Mouse (Mus musculus) intestine, embryonic 16.5 days (tissue): Measurements from ENCODE around the gene Gm42420. TPM values are rescaled to one million over a fixed set of nuclear protein-coding genes. Genes with fewer than 3 reads are reported as not detected.

Source experiments
- ATAC-seq: fragments of 200-750 bp; cut with Nextera tagmentation; 2 replicates; pipeline ENCODE4 v1.8.0; 2017; ENCODE audit warnings: moderate TSS enrichment, moderate library complexity
- H3K27ac ChIP-seq: fragments of 300-500 bp; sonication (generic); 2 replicates; pipeline ENCODE4 v1.5.1; 2014; ENCODE audit warnings: mild to moderate bottlenecking, low read length
- H3K27me3 ChIP-seq: fragments of 300-500 bp; sonication (generic); replicated peaks from 2 replicates; pipeline ENCODE4 v1.6.1; 2014; ENCODE audit warnings: low read length, control low read depth, mixed read lengths; ENCODE audit not compliant: control insufficient read depth, insufficient read depth
- H3K36me3 ChIP-seq: fragments of 300-500 bp; sonication (generic); 2 replicates; pipeline ENCODE4 v1.6.1; 2014; ENCODE audit warnings: low read length, control low read depth; ENCODE audit not compliant: control insufficient read depth, insufficient read depth
- H3K4me1 ChIP-seq: fragments of 300-500 bp; sonication (generic); 2 replicates; pipeline ENCODE4 v1.6.1; 2014; ENCODE audit warnings: low read length, control low read depth, mixed read lengths; ENCODE audit not compliant: control insufficient read depth, insufficient read depth
- H3K4me2 ChIP-seq: fragments of 300-500 bp; sonication (generic); 2 replicates; pipeline ENCODE4 v1.6.1; 2014; ENCODE audit warnings: low read depth, low read length, control low read depth
- H3K4me3 ChIP-seq: fragments of 300-500 bp; sonication (generic); 2 replicates; pipeline ENCODE4 v1.5.1; 2014; ENCODE audit warnings: mild to moderate bottlenecking, low read length
- H3K9ac ChIP-seq: fragments of 300-500 bp; sonication (generic); 2 replicates; pipeline ENCODE4 v1.6.1; 2014; ENCODE audit warnings: low read depth, low read length
- H3K9me3 ChIP-seq: fragments of 300-500 bp; sonication (generic); 2 replicates; pipeline ENCODE4 v1.6.1; 2016; ENCODE audit warnings: low read length, control low read depth; ENCODE audit not compliant: control insufficient read depth
- WGBS: fragments of 180-500 bp; shearing (Covaris S2); extraction: QIAGEN DNeasy Blood & Tissue Kit; methylation state at CpG from one replicate; pipeline ENCODE4 v1.1.7; 2014; 5-methylcytosine and 5-hydroxymethylcytosine counted together
- polyA plus RNA-seq: library from polyadenylated mRNA; unstranded; fragments of >200 nt; fragmentation: Nextera tagmentation; extraction: Ambion mirVana; gene quantifications from 2 replicates; pipeline ENCODE4 v1.2.1, GENCODE M21; 2015

Gm42420 gene
- polyA plus RNA-seq, 1 experiment from 2014 or later, result 2.1 TPM

DNA sequence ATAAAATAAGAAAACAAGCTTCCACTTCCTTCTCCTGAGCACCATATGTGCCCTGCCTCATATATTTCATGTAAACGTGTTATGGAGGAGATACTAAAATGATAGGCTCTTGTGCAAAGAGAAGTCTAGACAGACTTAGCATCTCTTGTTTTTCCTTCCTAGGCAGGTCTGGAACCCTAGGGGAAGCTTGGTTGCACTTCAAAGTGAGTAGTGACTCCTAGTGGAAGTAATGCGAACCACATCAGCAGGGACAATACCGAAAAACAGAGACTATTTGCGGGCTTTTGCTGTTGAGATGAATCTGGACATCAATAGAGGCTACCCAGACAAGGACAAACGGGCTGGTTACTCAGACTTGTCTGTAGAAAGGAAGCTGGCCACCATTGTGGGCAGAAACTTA, 18.0 kb upstream of the Gm42420 start:
- WGBS, result 12% methylated on average over 5 of the region's 5 CpGs
- ATAC-seq, result no peak

DNA sequence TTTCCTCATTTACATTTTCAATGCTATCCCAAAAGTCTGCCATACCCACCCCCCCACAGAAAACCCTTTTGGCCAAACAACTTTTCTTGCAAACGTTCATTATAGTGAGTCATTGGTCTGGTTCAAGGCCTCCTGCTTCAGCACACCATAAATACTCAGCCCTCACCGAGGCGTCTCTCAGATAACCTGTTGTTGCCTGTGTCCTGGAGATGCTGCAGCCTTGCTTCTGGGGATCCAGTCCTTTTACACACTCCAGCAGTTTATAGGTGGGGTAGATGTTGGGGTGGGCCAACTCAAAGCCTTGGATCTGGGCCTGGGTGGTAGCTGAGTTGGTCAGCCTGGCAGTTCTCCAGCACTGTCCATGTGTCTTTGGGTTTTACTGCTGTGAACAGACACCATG, 15.1 kb upstream of the Gm42420 start:
- Histone ChIP-seq H3K27me3 (no peaks in the 10 kb centered on the region), H3K9me3 (no peaks in the 10 kb centered on the region), H3K4me2 (no peak overlapping the region), H3K27ac (no peak overlapping the region), H3K4me3 (no peak overlapping the region), H3K36me3 (no peaks in the 10 kb centered on the region), H3K9ac (no peak overlapping the region), H3K4me1 (peaks cover 8% of the 10 kb centered on the region)
- no peak for ATAC-seq
- 60% methylated on average over 3 of the region's 3 CpGs for WGBS

More for the DNA sequence above, 18.0 kb upstream of the Gm42420 start:
- no peak overlapping the region for H3K9ac ChIP-seq
- H3K9me3 ChIP-seq, result no peaks in the 10 kb centered on the region
- no peaks in the 10 kb centered on the region for H3K4me1 ChIP-seq
- H3K4me2 ChIP-seq, result no peak overlapping the region
- H3K27ac ChIP-seq, result no peak overlapping the region
- H3K27me3 ChIP-seq, result no peaks in the 10 kb centered on the region
- no peaks in the 10 kb centered on the region for H3K36me3 ChIP-seq
- no peak overlapping the region for H3K4me3 ChIP-seq

DNA sequence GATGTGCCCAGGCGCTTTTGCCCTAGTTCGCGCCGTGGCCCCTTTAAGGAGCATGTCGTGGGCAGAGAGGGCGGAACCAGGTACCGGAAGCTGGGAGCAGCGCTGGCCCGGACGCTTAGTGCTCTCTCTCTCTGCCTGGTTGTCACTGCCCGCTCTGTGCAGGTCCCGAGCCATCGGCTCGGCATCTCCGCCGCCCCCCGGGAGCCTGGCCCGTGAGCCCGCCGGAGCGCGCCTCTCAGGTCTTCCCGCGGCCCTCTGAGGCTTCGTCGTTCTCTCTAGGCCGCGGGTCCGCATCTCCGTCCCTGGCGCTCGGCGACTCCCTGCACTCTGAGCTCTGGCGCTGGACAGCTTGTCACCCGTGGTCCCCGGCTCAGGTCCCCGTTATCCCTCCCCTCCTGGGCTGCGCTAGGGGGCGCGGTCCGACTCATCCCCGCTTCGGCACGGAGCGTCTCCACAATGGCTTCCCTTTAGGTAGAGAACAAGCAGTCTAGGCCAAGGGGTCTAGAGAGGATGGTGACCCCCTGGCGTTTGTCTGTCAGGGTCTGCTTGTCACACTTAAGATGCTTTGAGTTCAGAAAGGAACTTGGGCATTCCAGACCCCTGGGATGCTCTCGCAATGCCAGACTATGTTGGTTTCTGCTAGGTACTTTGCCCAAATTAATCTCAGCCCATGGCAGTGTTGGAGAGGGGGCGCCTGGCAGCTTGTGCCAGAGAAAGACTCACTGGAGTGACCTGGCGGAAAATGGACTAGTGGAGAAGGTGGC, 11.6 kb upstream of the Gm42420 start, which contains the start of gene Adck2:
Gene Adck2, plus strand, starts transcription at position 83 of the 764 bp plus-strand sequence.
- peak within 1 kb of the TSS; percentile 86 for H3K4me3 ChIP-seq
- ATAC-seq, result peak; percentile 98
- WGBS, result under 1% methylated on average over 49 of the region's 49 CpGs

DNA sequence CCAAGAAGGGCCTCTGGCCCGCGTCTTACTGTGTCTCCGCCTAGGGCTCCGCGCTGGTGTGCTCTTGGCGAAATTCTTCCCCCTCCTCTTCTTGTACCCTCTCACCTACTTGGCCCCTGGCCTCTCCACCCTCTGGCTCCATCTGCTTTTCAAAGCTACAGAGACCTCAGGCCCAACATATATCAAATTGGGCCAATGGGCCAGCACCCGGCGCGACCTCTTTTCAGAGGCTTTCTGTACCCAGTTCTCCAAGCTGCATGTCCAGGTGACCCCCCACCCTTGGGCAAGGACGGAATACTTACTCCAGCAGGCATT, 11.0 kb upstream of the Gm42420 start:
- Histone ChIP-seq H3K36me3 (no peaks in the 10 kb centered on the region), H3K27me3 (no peaks in the 10 kb centered on the region), H3K4me1 (peaks cover 8% of the 10 kb centered on the region), H3K9me3 (no peaks in the 10 kb centered on the region), H3K4me3 (peak overlapping the region; percentile 86), H3K4me2 (peak overlapping the region; percentile 89), H3K9ac (peak overlapping the region; percentile 90), H3K27ac (0 out of 2 replicates have a peak overlapping the region, but pooled peaks have one; percentile 94)
- WGBS, result 22% methylated on average over 10 of the region's 10 CpGs
- peak; percentile 47 for ATAC-seq

More for the DNA sequence above, 11.6 kb upstream of the Gm42420 start, which contains the start of gene Adck2:
- Histone ChIP-seq H3K27ac (peak within 1 kb of the TSS; percentile 94), H3K9me3 (no peaks in the 10 kb centered on the region), H3K4me2 (peak within 1 kb of the TSS; percentile 89), H3K9ac (peak within 1 kb of the TSS; percentile 90), H3K36me3 (no peaks in the 10 kb centered on the region), H3K27me3 (no peaks in the 10 kb centered on the region), H3K4me1 (peaks cover 8% of the 10 kb centered on the region)

DNA sequence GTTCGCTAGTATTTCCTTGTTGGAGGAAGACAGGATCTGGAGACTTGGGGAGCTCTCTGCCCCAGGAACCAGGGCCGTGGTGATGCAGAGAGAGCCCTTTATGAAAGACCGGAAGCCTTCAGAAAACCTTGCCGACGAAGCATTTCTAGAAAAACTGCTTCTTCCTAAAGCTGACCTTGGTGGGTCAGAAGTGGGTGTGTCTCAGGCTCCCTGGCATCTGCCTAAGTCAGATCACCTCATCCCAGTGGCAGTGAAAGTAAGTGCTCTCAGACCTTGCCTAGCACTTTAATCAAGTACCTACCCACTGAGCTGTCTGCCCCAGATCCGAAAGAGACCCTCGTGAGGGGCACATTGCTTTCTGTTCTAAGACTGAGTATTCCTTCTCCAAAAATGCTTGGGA, 10.6 kb upstream of the Gm42420 start:
- Histone ChIP-seq H3K27me3 (no peaks in the 10 kb centered on the region), H3K9me3 (no peaks in the 10 kb centered on the region), H3K4me3 (peak overlapping the region; percentile 86), H3K36me3 (no peaks in the 10 kb centered on the region), H3K4me1 (peaks cover 8% of the 10 kb centered on the region), H3K9ac (peak overlapping the region; percentile 90), H3K4me2 (peak overlapping the region; percentile 89), H3K27ac (no peak overlapping the region)
- ATAC-seq, result no peak
- 69% methylated on average over 7 of the region's 7 CpGs for WGBS

DNA sequence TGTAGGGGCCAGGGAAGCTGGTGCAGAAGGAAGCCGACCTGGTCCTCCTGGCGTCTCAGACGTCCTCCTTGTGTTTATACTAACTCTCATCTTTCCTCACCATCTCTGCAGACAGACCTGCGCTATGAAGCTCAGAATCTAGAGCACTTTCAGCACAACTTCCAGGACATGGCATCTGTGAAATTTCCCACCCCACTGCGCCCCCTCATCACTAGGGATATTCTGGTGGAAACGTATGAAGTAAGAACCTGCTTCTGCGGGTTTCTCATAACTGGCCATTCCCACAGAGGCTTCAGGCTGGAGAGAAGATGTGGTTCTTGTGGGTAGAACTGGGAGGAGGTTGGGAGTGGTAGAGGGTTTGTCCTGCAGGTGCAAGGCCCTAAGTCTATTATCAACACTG, 6.0 kb upstream of the Gm42420 start:
- H3K9ac ChIP-seq, result no peak overlapping the region
- no peak overlapping the region for H3K4me3 ChIP-seq
- 86% methylated on average over 7 of the region's 7 CpGs for WGBS
- H3K9me3 ChIP-seq, result no peaks in the 10 kb centered on the region
- H3K27me3 ChIP-seq, result no peaks in the 10 kb centered on the region
- peaks cover 6% of the 10 kb centered on the region for H3K4me1 ChIP-seq
- H3K4me2 ChIP-seq, result no peak overlapping the region
- ATAC-seq, result no peak
- no peak overlapping the region for H3K27ac ChIP-seq
- 0 out of 2 replicates have a peak, but pooled peaks cover 14% of the 10 kb centered on the region for H3K36me3 ChIP-seq

DNA sequence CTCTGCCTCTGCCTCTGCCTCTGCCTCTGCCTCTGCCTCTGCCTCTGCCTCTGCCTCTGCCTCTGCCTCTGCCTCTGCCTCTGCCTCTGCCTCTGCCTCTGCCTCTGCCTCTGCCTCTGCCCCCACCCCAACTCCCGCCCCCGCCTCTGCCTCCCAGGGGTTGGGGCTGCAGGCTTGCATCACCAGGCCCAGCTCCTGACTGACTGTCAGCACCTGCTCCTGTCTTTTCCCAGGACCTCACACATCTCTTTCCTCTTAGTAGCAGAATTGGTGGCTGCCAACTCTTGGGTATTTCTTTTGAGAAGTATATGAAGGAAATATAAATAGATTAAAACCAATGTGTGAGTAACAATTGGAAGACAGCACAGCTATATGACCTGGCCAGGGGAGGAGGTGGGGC, 5.0 kb upstream of the Gm42420 start:
- WGBS, result 100% methylated on average over 2 of the region's 2 CpGs

DNA sequence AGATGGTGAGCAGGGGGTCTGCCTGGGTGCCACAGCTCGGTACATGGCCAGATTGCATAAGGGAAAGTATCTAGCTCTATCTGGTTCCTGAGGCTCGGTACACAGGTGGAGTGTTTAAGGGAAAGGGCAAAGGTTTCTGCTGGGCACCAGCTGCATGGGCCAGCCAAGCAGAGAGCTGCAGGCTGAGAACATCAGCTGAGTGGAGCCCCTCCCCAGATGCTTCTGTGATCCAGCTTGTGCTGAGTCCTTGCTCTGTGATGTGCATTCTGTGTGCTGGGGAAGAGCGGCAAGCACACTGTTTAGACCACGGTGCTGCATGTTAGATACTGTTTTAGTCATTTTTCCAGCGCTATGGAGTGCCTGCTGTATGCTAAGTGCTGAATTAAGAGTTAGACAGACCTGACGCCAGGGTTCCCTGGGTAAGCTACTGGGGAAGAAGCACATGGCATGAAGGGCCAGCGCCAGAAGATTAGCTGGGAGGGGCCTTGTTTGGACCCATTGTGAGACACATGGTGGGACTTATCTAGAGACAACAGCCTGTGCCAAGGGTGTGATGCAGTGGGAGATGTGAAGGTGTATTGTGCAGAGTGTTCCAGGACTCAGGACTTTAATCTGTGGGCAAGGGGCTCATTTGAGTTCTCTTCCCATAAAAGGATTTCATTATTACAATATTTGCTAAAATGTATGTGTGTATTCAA, 4.3 kb upstream of the Gm42420 start:
- peak; percentile 33; the same call in 1 of the 2 replicates for ATAC-seq
- H3K27me3 ChIP-seq, result no peaks in the 10 kb centered on the region
- no peaks in the 10 kb centered on the region for H3K4me1 ChIP-seq
- 74% methylated on average over 7 of the region's 7 CpGs for WGBS
- H3K9me3 ChIP-seq, result no peaks in the 10 kb centered on the region
- no peak overlapping the region for H3K27ac ChIP-seq
- H3K4me3 ChIP-seq, result no peak overlapping the region
- H3K4me2 ChIP-seq, result no peak overlapping the region
- H3K36me3 ChIP-seq, result 0 out of 2 replicates have a peak, but pooled peaks cover 14% of the 10 kb centered on the region
- no peak overlapping the region for H3K9ac ChIP-seq

More for the DNA sequence above, 5.0 kb upstream of the Gm42420 start:
- Histone ChIP-seq H3K4me3 (no peak overlapping the region), H3K9ac (no peak overlapping the region), H3K4me2 (no peak overlapping the region), H3K4me1 (no peaks in the 10 kb centered on the region), H3K27me3 (no peaks in the 10 kb centered on the region), H3K27ac (no peak overlapping the region), H3K9me3 (no peaks in the 10 kb centered on the region), H3K36me3 (0 out of 2 replicates have a peak, but pooled peaks cover 14% of the 10 kb centered on the region)
- no peak for ATAC-seq

DNA sequence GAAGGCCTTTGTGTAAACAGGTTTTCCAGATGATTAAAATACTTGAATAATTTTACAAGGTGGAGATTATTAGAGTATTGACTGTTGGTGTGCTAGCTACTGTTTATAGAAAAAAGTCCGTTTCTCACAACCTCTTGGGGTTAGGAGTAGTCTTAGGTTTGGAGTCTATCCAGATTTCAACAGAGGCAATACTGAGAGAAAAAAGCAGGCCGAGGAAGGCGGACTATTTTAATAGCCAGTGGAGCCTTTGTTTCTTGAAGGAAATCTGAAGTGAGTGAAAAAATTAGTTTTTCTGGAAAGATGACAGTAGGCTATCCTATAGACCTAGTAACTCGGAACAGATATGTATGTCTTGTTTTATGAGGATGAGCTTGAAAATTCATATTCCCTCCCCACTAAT, 5.9 kb downstream of the Gm42420 start:
- 96% methylated on average over 4 of the region's 4 CpGs for WGBS

More for the DNA sequence above, 5.9 kb downstream of the Gm42420 start:
- no peaks in the 10 kb centered on the region for H3K27me3 ChIP-seq
- H3K27ac ChIP-seq, result no peak overlapping the region
- no peak overlapping the region for H3K4me3 ChIP-seq
- no peaks in the 10 kb centered on the region for H3K9me3 ChIP-seq
- ATAC-seq, result no peak
- no peak overlapping the region for H3K9ac ChIP-seq
- H3K36me3 ChIP-seq, result peaks cover 3% of the 10 kb centered on the region
- H3K4me1 ChIP-seq, result peaks cover 7% of the 10 kb centered on the region
- H3K4me2 ChIP-seq, result peak overlapping the region; percentile 66; the same call in 1 of the 2 replicates
